Mouse (Mus musculus) heart, adult 2 months (tissue): ENCODE measurements at regions not wholly inside any gene's neighbourhood (a gene's known extent, or its start where the extent isn't known, plus 50 kb on each side); places are given as distances from the start of the nearest gene placed in this dataset.

Experiments used
- DNase-seq, 2 experiments: peaks; one replicate each; pipeline ENCODE4 v3.0.0; 2021
- H3K27ac ChIP-seq: fragments of 200-600 bp; 2 replicates; pipeline ENCODE4 v1.8.1; 2022
- H3K27me3 ChIP-seq: fragments of 200-500 bp; 2 replicates; pipeline ENCODE4 v1.6.1; 2012; ENCODE audit warnings: mild to moderate bottlenecking, low read length, inconsistent platforms, mixed read lengths; ENCODE audit not compliant: control insufficient read depth, insufficient read depth
- H3K36me3 ChIP-seq: fragments of 200-500 bp; 2 replicates; pipeline ENCODE4 v1.6.1; 2012; ENCODE audit warnings: low read length, inconsistent platforms; ENCODE audit not compliant: control insufficient read depth, insufficient read depth
- H3K4me1 ChIP-seq: fragments of 200-500 bp; 2 replicates; pipeline ENCODE4 v1.6.1; 2011; ENCODE audit warnings: low read length; ENCODE audit not compliant: control insufficient read depth, insufficient read depth
- H3K4me3 ChIP-seq: fragments of 200-600 bp; 2 replicates; pipeline ENCODE4 v1.8.1; 2022
- H3K79me2 ChIP-seq: fragments of 200-500 bp; replicated peaks from 2 replicates; pipeline ENCODE4 v1.6.1; 2012; ENCODE audit warnings: mild to moderate bottlenecking, inconsistent platforms, low read length, moderate library complexity, mixed read lengths; ENCODE audit not compliant: control insufficient read depth, insufficient read depth
- H3K9ac ChIP-seq: fragments of 200-500 bp; 2 replicates; pipeline ENCODE4 v1.6.1; 2012; ENCODE audit warnings: low read depth, mild to moderate bottlenecking, control low read depth, inconsistent platforms, low read length, mixed read lengths
- CTCF ChIP-seq: fragments of 200-600 bp; IDR thresholded peaks from 2 replicates; pipeline ENCODE4 v1.8.1; 2022; ENCODE audit warnings: antibody characterized with exemption, mild to moderate bottlenecking, moderate library complexity
- EP300 ChIP-seq: fragments of 200-500 bp; IDR thresholded peaks from 2 replicates; pipeline ENCODE4 v1.6.1; 2011; ENCODE audit warnings: low read depth, low read length, control low read depth; ENCODE audit not compliant: insufficient read depth
- POLR2A ChIP-seq: fragments of 200-500 bp; IDR thresholded peaks from 2 replicates; pipeline ENCODE4 v1.6.1; 2011; ENCODE audit warnings: mild to moderate bottlenecking, low read depth, low read length, control low read depth; ENCODE audit not compliant: insufficient read depth
- WGBS: fragments of 180-500 bp; shearing (Covaris S2); methylation state at CpG from one replicate; pipeline ENCODE4 v1.1.7; 2018; 5-methylcytosine and 5-hydroxymethylcytosine counted together
- intact Hi-C: fragments of 180-260 bp; cut with DNase I; formaldehyde crosslinking; loops from one replicate; pipeline ENCODE4 v1.15.1; 2025

- Histone ChIP-seq H3K79me2 (no peaks in the 10 kb centered on the region), H3K27ac (no peak overlapping the region), H3K36me3 (no peaks in the 10 kb centered on the region; the same call in 1 of the 2 replicates), H3K27me3 (no peaks in the 10 kb centered on the region), H3K4me3 (no peak overlapping the region), H3K9ac (no peak overlapping the region), H3K4me1 (peaks cover 2% of the 10 kb centered on the region)
- intact Hi-C loops, result no loop called here
- WGBS, result 66% methylated on average over 8 of the region's 8 CpGs
- TF ChIP-seq CTCF, result no peak
- no peak for TF ChIP-seq EP300
- TF ChIP-seq POLR2A, result no peak
- DNase-seq, result no peak
Measured at GRCm38 (mm10) chr2:71656611-71657244, 88.7 kb upstream of the Itga6 start.

GRCm38 (mm10) chr2:71661438-71661837, 84.0 kb upstream of the Itga6 start:
- no peak for DNase-seq
- H3K79me2 ChIP-seq, result no peaks in the 10 kb centered on the region
- peaks cover 4% of the 10 kb centered on the region for H3K4me1 ChIP-seq
- no peak overlapping the region for H3K9ac ChIP-seq
- H3K36me3 ChIP-seq, result no peaks in the 10 kb centered on the region
- intact Hi-C loops, result no loop called here
- no peak overlapping the region for H3K4me3 ChIP-seq
- TF ChIP-seq EP300 (no peak), POLR2A (no peak), CTCF (no peak)
- H3K27me3 ChIP-seq, result no peaks in the 10 kb centered on the region
- no peak overlapping the region for H3K27ac ChIP-seq

- Histone ChIP-seq H3K36me3 (no peaks in the 10 kb centered on the region), H3K27me3 (no peaks in the 10 kb centered on the region), H3K4me1 (peaks cover 4% of the 10 kb centered on the region), H3K79me2 (no peaks in the 10 kb centered on the region), H3K27ac (no peak overlapping the region), H3K4me3 (no peak overlapping the region), H3K9ac (no peak overlapping the region)
- DNase-seq, result no peak
- intact Hi-C loops, result no loop called here
- no peak for TF ChIP-seq EP300
- no peak for TF ChIP-seq POLR2A
- TF ChIP-seq CTCF, result no peak
- WGBS, result 81% methylated on average over 5 of the region's 5 CpGs
Measured at GRCm38 (mm10) chr2:71661986-71662385, 83.4 kb upstream of the Itga6 start.

GRCm38 (mm10) chr2:71663453-71663852, 82.0 kb upstream of the Itga6 start:
- H3K4me3 ChIP-seq, result no peak overlapping the region
- H3K79me2 ChIP-seq, result no peaks in the 10 kb centered on the region
- TF ChIP-seq EP300 (no peak), POLR2A (no peak), CTCF (no peak)
- intact Hi-C loops, result no loop called here
- no peak overlapping the region for H3K9ac ChIP-seq
- peak overlapping the region; percentile 48; the same call in 1 of the 2 replicates for H3K27ac ChIP-seq
- no peaks in the 10 kb centered on the region for H3K27me3 ChIP-seq
- H3K4me1 ChIP-seq, result peaks cover 12% of the 10 kb centered on the region
- 54% methylated on average over 8 of the region's 8 CpGs for whole genome bisulfite sequencing
- DNase-seq, result no peak
- no peaks in the 10 kb centered on the region for H3K36me3 ChIP-seq

GRCm38 (mm10) chr2:71666927-71667326, 78.5 kb upstream of the Itga6 start:
- DNase-seq, result no peak
- H3K79me2 ChIP-seq, result no peaks in the 10 kb centered on the region
- no peak overlapping the region for H3K9ac ChIP-seq
- TF ChIP-seq CTCF (no peak), EP300 (no peak), POLR2A (no peak)
- intact Hi-C loops, result loop anchor here (5.0 kb wide), 1 partner anchor 65 kb away; no protein-coding TSS in a partner anchor
- WGBS, result 73% methylated on average over 2 of the region's 2 CpGs
- H3K4me1 ChIP-seq, result peaks cover 28% of the 10 kb centered on the region
- H3K27me3 ChIP-seq, result no peaks in the 10 kb centered on the region
- no peak overlapping the region for H3K27ac ChIP-seq
- peaks cover 2% of the 10 kb centered on the region; the same call in 1 of the 2 replicates for H3K36me3 ChIP-seq
- H3K4me3 ChIP-seq, result no peak overlapping the region

GRCm38 (mm10) chr2:71667746-71668145, 77.7 kb upstream of the Itga6 start:
- Histone ChIP-seq H3K9ac (no peak overlapping the region), H3K4me1 (peaks cover 27% of the 10 kb centered on the region), H3K79me2 (no peaks in the 10 kb centered on the region), H3K27me3 (no peaks in the 10 kb centered on the region), H3K27ac (no peak overlapping the region), H3K4me3 (no peak overlapping the region), H3K36me3 (peaks cover 2% of the 10 kb centered on the region; the same call in 1 of the 2 replicates)
- no peak for DNase-seq
- TF ChIP-seq EP300 (no peak), POLR2A (no peak), CTCF (no peak)
- intact Hi-C loops, result loop anchor here (5.0 kb wide), 1 partner anchor 65 kb away; no protein-coding TSS in a partner anchor
- 83% methylated on average over 3 of the region's 3 CpGs for WGBS
